Mouse (Mus musculus): ENCODE measurements at regions not wholly inside any gene's neighbourhood (a gene's known extent, or its start where the extent isn't known, plus 50 kb on each side); places are given as distances from the start of the nearest gene placed in this dataset.
A peak's percentile ranks its signal among the peaks of the same experiment; 100 is the strongest.
"Not testable (repeated sequence)": the region's sequence is repeated elsewhere in the genome, so short reads cannot be mapped to it uniquely, and the experiment has no call there.

DNA sequence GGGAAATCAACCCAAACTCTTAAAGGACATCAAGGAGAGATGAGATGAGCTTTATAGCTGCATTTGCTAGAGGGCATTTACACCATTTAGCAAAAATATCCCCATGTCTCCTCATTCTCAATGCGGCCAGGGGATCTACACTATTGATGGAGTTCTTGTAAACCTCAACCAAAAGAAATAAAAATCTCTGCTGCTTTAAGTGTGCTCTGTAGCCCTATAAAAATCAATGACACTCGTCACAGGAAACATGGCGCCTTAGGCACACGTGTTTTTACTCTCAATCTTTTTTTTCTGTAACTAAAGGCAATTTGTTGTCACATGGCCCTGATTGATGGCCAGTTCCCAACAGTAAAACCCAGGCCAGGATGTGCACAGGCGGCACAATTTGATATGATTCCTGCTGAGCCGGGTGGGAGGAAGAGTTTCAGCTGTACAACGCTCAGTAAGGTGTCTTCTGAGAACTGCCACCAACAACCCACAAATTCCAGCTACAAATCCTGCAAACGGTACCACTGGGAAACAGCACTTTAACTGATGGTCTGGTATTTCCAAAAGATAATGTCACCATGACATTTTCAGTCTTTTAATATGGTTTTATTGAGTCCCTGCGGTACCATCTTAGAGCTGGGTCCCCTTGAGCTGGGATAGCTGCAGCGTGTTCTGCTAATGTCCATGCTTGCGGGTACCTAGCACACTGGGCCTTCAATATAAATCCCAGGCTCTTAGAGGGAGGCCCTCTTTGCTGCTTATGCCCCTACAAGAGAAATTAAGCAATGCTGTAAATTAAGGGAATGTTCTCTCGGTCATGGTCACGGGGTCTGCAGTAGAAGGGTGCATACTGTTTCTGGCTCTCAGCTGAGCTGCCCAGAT is 78.8 kb downstream of the Tpbg start:
- no peak overlapping the region for H3K27ac ChIP-seq (ENCODE audit: low read length)
- no peak for ATAC-seq
- 75% methylated on average over 13 of the region's 13 CpGs for WGBS

DNA sequence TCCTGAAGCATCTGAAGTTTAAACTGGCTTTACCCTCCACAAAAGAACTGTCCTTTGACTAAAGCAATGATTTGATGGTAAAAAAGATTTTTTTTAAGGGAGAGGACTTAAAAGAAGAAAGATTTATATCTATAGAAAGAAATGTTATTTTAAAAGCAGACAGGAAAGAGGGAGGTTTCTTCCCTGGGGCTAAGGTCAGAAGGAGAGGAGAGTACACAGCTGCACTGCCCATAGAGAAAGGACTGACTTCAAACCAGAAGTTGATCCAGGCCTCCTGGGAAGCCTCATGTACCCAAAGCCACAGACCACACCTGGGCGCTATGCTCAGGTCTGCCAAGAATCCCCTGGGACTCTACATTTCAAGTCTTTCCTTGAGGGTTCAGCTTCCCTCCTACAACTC is 83.1 kb downstream of the Tpbg start:
- H3K9me3 ChIP-seq (ENCODE audit: control insufficient read depth, low read length): no peaks in the 10 kb centered on the region
- no peaks in the 10 kb centered on the region for H3K36me3 ChIP-seq (ENCODE audit: control insufficient read depth, insufficient read depth, low read length)
- no peak overlapping the region for H3K4me2 ChIP-seq (ENCODE audit: low read depth, low read length)
- H3K27me3 ChIP-seq (replicated peaks; ENCODE audit: control insufficient read depth, insufficient read depth, low read length): no peaks in the 10 kb centered on the region
- H3K4me3 ChIP-seq (ENCODE audit: low read length): no peak overlapping the region
- H3K4me1 ChIP-seq (ENCODE audit: control insufficient read depth, insufficient read depth, low read length): no peaks in the 10 kb centered on the region
- no peak overlapping the region for H3K9ac ChIP-seq (ENCODE audit: low read depth, low read length)
- WGBS: 81% methylated on average over 1 of the region's 1 CpGs
- no peak for ATAC-seq
- no peak overlapping the region for H3K27ac ChIP-seq (ENCODE audit: low read length)

More for the DNA sequence above, 78.8 kb downstream of the Tpbg start:
- Histone ChIP-seq H3K4me1 (ENCODE audit: control insufficient read depth, insufficient read depth, low read length) (no peaks in the 10 kb centered on the region), H3K27me3 (replicated peaks; ENCODE audit: control insufficient read depth, insufficient read depth, low read length) (no peaks in the 10 kb centered on the region), H3K4me2 (ENCODE audit: low read depth, low read length) (no peak overlapping the region), H3K4me3 (ENCODE audit: low read length) (no peak overlapping the region), H3K36me3 (ENCODE audit: control insufficient read depth, insufficient read depth, low read length) (no peaks in the 10 kb centered on the region), H3K9me3 (ENCODE audit: control insufficient read depth, low read length) (no peaks in the 10 kb centered on the region), H3K9ac (ENCODE audit: low read depth, low read length) (no peak overlapping the region)

DNA sequence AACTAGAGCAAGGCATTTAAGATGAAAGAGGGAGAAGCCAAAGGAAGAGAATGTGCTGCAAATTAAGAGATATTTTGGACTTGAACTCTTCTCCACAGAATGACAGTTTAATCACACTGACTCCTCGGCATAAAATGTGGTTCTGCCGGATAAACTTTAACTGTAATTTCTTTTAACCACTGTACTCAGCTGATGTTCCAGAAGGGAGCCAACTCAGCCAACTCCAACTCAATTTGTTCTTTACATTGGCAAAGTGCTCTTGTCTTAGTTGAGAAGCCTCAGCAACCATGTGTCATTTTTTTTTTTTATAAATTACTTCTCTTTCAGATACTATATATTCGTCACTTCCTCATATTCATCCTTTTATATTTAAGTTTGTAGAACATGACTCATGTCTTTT is 90.0 kb downstream of the Tpbg start:
- no peak overlapping the region for H3K9ac ChIP-seq (ENCODE audit: low read depth, low read length)
- H3K4me1 ChIP-seq (ENCODE audit: control insufficient read depth, insufficient read depth, low read length): no peaks in the 10 kb centered on the region
- no peak overlapping the region for H3K4me2 ChIP-seq (ENCODE audit: low read depth, low read length)
- no peaks in the 10 kb centered on the region for H3K27me3 ChIP-seq (replicated peaks; ENCODE audit: control insufficient read depth, insufficient read depth, low read length)
- H3K27ac ChIP-seq (ENCODE audit: low read length): no peak overlapping the region
- WGBS: 68% methylated on average over 3 of the region's 3 CpGs
- no peak overlapping the region for H3K4me3 ChIP-seq (ENCODE audit: low read length)
- ATAC-seq: no peak
- H3K36me3 ChIP-seq (ENCODE audit: control insufficient read depth, insufficient read depth, low read length): no peaks in the 10 kb centered on the region
- H3K9me3 ChIP-seq (ENCODE audit: control insufficient read depth, low read length): no peaks in the 10 kb centered on the region

DNA sequence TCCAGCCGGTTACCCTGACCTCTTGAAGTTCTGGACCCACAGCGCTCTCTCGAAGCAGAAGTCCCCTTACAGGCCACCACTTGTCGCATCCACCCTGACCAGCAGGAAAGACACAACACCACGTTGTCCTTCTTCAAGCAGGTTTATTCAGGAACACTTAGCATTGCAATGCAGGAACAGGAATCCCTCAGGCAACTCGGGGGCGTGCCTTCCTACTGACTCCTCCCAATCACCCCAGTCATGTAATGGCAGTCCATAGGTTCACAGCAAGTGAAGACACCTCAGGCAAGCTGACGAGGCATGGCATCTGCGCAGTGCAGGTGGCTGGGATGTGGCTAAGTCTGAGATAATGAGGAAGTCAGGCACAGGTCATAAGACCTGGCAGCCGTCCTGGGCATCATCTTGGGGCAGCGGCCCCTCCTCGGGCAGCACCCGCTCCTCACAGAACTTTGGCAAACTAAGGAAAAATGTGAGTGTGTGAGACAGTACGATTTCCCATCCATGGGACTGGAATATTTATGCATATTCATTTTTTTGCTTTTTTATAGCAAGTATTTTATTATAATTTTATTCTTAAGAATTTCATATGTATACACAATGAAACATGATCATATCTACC is 101.0 kb downstream of the Tpbg start:
- not testable (repeated sequence) for H3K9ac ChIP-seq (ENCODE audit: low read depth, low read length); H3K36me3 ChIP-seq (ENCODE audit: control insufficient read depth, insufficient read depth, low read length); H3K4me1 ChIP-seq (ENCODE audit: control insufficient read depth, insufficient read depth, low read length); H3K4me2 ChIP-seq (ENCODE audit: low read depth, low read length); ATAC-seq; H3K9me3 ChIP-seq (ENCODE audit: control insufficient read depth, low read length); H3K27me3 ChIP-seq (replicated peaks; ENCODE audit: control insufficient read depth, insufficient read depth, low read length); H3K27ac ChIP-seq (ENCODE audit: low read length); H3K4me3 ChIP-seq (ENCODE audit: low read length)
- WGBS: 91% methylated on average over 14 of the region's 14 CpGs

DNA sequence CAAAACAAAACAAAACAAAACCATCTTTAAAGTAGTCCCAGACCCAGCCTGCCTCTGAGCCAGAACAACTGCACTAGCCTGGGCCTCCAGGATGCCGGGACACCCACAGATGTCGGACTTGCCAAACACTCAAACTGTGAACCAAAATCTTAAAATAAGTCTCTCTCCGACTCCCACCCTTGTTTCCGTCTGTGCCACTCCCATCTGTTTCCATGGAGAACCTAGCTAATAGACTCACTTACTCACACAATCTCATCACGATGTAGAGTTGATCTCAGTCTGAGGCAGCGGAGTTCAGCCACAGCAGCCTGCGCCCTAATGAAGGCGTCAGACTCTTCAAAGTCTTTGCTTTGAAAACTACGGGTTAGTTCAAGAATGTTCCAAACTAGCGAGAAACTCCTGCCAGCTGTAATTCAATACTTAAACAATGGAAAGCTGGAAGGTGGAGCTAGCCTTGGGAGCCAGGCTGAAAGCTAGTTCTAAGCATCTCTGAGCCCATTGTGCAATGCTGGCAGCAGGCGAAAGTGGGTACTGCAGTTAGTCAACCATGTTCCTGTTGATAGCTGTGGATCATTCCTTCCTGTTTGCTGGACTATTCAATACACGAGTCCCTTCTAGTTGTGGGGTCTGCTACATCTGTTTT is 106.4 kb downstream of the Tpbg start:
- no peak for ATAC-seq
- H3K4me2 ChIP-seq (ENCODE audit: low read depth, low read length): no peak overlapping the region
- no peak overlapping the region for H3K27ac ChIP-seq (ENCODE audit: low read length)
- H3K9me3 ChIP-seq (ENCODE audit: control insufficient read depth, low read length): no peaks in the 10 kb centered on the region
- H3K4me1 ChIP-seq (ENCODE audit: control insufficient read depth, insufficient read depth, low read length): no peaks in the 10 kb centered on the region
- no peaks in the 10 kb centered on the region for H3K27me3 ChIP-seq (replicated peaks; ENCODE audit: control insufficient read depth, insufficient read depth, low read length)
- no peak overlapping the region for H3K9ac ChIP-seq (ENCODE audit: low read depth, low read length)
- 74% methylated on average over 12 of the region's 12 CpGs for WGBS
- no peaks in the 10 kb centered on the region for H3K36me3 ChIP-seq (ENCODE audit: control insufficient read depth, insufficient read depth, low read length)
- H3K4me3 ChIP-seq (ENCODE audit: low read length): no peak overlapping the region

DNA sequence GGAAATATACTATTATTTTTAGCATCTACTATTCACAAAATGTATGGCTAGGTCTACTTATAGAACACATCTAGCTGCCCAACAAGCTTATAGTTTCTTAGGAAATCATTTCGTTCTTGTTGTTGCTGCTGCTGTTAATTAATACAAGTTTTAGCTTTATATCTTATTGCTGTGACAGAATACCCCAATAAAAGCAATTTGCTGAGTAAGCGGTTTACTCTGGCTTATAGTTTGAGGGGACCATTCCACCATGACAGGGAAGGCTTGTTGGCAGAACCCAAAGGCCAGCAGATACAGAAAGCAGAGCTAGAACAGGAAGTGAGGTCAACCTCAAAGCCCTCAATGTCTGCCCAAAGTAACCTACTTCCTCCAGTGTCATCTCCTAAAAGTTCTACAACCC is 109.6 kb downstream of the Tpbg start:
- Histone ChIP-seq H3K4me2 (ENCODE audit: low read depth, low read length) (no peak overlapping the region), H3K27me3 (replicated peaks; ENCODE audit: control insufficient read depth, insufficient read depth, low read length) (no peaks in the 10 kb centered on the region), H3K36me3 (ENCODE audit: control insufficient read depth, insufficient read depth, low read length) (no peaks in the 10 kb centered on the region), H3K4me1 (ENCODE audit: control insufficient read depth, insufficient read depth, low read length) (no peaks in the 10 kb centered on the region), H3K9me3 (ENCODE audit: control insufficient read depth, low read length) (no peaks in the 10 kb centered on the region), H3K9ac (ENCODE audit: low read depth, low read length) (no peak overlapping the region), H3K27ac (ENCODE audit: low read length) (no peak overlapping the region), H3K4me3 (ENCODE audit: low read length) (no peak overlapping the region)
- WGBS: 86% methylated on average over 2 of the region's 2 CpGs
- ATAC-seq: no peak

DNA sequence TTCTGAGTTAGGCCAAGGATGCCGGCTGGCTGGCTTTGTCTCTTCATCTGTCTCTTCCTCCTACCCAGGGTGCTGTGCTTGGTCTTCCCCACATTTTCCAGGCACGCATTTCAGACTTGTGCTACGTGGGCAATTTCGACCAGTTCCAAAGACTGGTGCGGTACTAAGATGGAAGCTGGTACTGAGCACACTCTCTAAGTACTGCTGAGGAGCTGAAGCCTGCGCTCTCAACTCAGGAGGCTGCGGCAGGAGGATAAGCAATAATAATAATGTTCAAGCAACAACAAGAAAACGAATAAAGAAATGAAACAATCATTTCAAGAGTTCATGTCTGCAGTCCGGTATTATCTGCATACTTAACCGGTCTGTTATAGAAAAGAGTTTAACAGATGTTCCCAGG is 127.9 kb downstream of the Tpbg start:
- H3K36me3 ChIP-seq (ENCODE audit: control insufficient read depth, insufficient read depth, low read length): no peaks in the 10 kb centered on the region
- H3K9ac ChIP-seq (ENCODE audit: low read depth, low read length): no peak overlapping the region
- ATAC-seq: no peak
- H3K27me3 ChIP-seq (replicated peaks; ENCODE audit: control insufficient read depth, insufficient read depth, low read length): no peaks in the 10 kb centered on the region
- no peaks in the 10 kb centered on the region for H3K9me3 ChIP-seq (ENCODE audit: control insufficient read depth, low read length)
- no peaks in the 10 kb centered on the region for H3K4me1 ChIP-seq (ENCODE audit: control insufficient read depth, insufficient read depth, low read length)
- no peak overlapping the region for H3K4me3 ChIP-seq (ENCODE audit: low read length)
- H3K27ac ChIP-seq (ENCODE audit: low read length): no peak overlapping the region
- WGBS: 73% methylated on average over 10 of the region's 10 CpGs
- H3K4me2 ChIP-seq (ENCODE audit: low read depth, low read length): no peak overlapping the region

DNA sequence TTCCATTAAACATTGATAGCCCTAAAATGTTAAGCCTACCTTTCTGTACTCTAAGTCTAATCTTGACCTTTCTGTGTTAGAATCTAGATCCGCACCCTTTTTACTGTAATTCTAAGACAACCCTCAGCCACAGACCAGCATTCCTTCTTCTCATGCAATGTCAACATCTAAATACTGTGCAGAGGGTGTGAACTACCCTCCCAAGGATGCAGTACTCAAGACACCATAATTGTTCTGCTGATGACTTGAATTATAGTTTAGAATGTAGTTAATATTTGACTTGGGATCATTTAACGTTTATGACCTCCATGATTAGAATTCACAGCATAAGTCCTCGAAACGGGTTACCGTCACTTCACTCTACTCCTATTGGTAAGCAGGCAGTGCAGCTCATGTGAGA is 139.2 kb downstream of the Tpbg start:
- no peak overlapping the region for H3K4me3 ChIP-seq (ENCODE audit: low read length)
- H3K4me1 ChIP-seq (ENCODE audit: control insufficient read depth, insufficient read depth, low read length): no peaks in the 10 kb centered on the region; the same call in 1 of the 2 replicates
- H3K9me3 ChIP-seq (ENCODE audit: control insufficient read depth, low read length): no peaks in the 10 kb centered on the region
- ATAC-seq: peak; percentile 56
- H3K4me2 ChIP-seq (ENCODE audit: low read depth, low read length): no peak overlapping the region
- WGBS: 70% methylated on average over 5 of the region's 5 CpGs
- no peak overlapping the region for H3K27ac ChIP-seq (ENCODE audit: low read length)
- H3K27me3 ChIP-seq (replicated peaks; ENCODE audit: control insufficient read depth, insufficient read depth, low read length): no peaks in the 10 kb centered on the region
- H3K9ac ChIP-seq (ENCODE audit: low read depth, low read length): no peak overlapping the region
- no peaks in the 10 kb centered on the region for H3K36me3 ChIP-seq (ENCODE audit: control insufficient read depth, insufficient read depth, low read length)

DNA sequence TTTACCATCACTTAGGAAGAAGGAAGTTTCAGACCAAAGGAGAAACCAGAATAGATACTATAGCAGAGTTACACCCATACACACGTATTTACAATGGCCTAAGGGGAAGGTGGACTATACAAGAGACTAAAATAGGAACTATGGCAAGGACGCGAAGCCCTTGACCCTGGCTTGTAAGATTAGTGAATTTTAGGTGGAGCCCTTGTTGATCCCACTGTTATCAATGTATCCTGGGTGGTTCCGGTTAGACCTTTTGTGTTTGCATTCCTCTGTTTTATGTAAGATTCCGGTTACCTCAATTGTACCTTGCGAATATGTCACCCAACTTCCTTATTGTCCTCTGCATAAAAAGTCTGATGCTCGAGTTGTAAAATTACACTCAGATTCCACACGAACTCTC is 141.3 kb downstream of the Tpbg start:
- not testable (repeated sequence) for H3K4me3 ChIP-seq (ENCODE audit: low read length); H3K9me3 ChIP-seq (ENCODE audit: control insufficient read depth, low read length); H3K27me3 ChIP-seq (replicated peaks; ENCODE audit: control insufficient read depth, insufficient read depth, low read length); H3K27ac ChIP-seq (ENCODE audit: low read length); H3K36me3 ChIP-seq (ENCODE audit: control insufficient read depth, insufficient read depth, low read length); H3K4me1 ChIP-seq (ENCODE audit: control insufficient read depth, insufficient read depth, low read length); H3K9ac ChIP-seq (ENCODE audit: low read depth, low read length); ATAC-seq; H3K4me2 ChIP-seq (ENCODE audit: low read depth, low read length)
- 86% methylated on average over 6 of the region's 8 CpGs for WGBS

All from intestine, embryonic 16.5 days (tissue).